Mouse (Mus musculus) liver, embryonic 14.5 days (tissue): ENCODE measurements around the gene Lsm2.
"Not testable (repeated sequence)": the region's sequence is repeated elsewhere in the genome, so short reads cannot be mapped to it uniquely, and the experiment has no call there.

Source experiments
- CTCF ChIP-seq: IDR thresholded peaks from 2 replicates; pipeline ENCODE4 v1.5.1; 2016; ENCODE audit warnings: antibody characterized with exemption, low read depth, control low read depth
- EP300 ChIP-seq: IDR thresholded peaks from 2 replicates; pipeline ENCODE4 v1.6.1; 2016; ENCODE audit warnings: antibody characterized with exemption, low read depth

GRCm38 (mm10) chr17:34972069-34972749, 9.5 kb upstream of the Lsm2 start, which contains the start of the genes Hspa1a and Hspa1l:
- TF ChIP-seq CTCF, EP300: not testable (repeated sequence)
